Mouse (Mus musculus): ENCODE measurements at regions not wholly inside any gene's neighbourhood (a gene's known extent, or its start where the extent isn't known, plus 50 kb on each side); places are given as distances from the start of the nearest gene placed in this dataset.
"Not testable (repeated sequence)": the region's sequence is repeated elsewhere in the genome, so short reads cannot be mapped to it uniquely, and the experiment has no call there.

- Histone ChIP-seq H3K27me3 (replicated peaks; ENCODE audit: low read depth, poor library complexity, severe bottlenecking) (no peaks in the 10 kb centered on the region), H3K9me3 (no peaks in the 10 kb centered on the region), H3K4me1 (no peaks in the 10 kb centered on the region), H3K27ac (replicated peaks) (no peak overlapping the region), H3K36me3 (replicated peaks) (no peaks in the 10 kb centered on the region), H3K4me3 (no peak overlapping the region)
- DNase-seq (ENCODE audit: low spot score): no peak
- 89% methylated on average over 1 of the region's 1 CpGs for WGBS
Measured at GRCm38 (mm10) chr6:67790742-67791141, 255.1 kb upstream of the Tacstd2 start.

GRCm38 (mm10) chr6:67787091-67787765, 251.6 kb upstream of the Tacstd2 start:
- no peak for DNase-seq (ENCODE audit: low spot score)
- Histone ChIP-seq H3K36me3 (replicated peaks) (no peaks in the 10 kb centered on the region), H3K4me1 (no peaks in the 10 kb centered on the region), H3K27me3 (replicated peaks; ENCODE audit: low read depth, poor library complexity, severe bottlenecking) (no peaks in the 10 kb centered on the region), H3K4me3 (no peak overlapping the region), H3K27ac (replicated peaks) (no peak overlapping the region), H3K9me3 (no peaks in the 10 kb centered on the region)
- 69% methylated on average over 7 of the region's 7 CpGs for WGBS

GRCm38 (mm10) chr6:67778883-67779282, 243.3 kb upstream of the Tacstd2 start:
- no peaks in the 10 kb centered on the region for H3K9me3 ChIP-seq
- no peak overlapping the region for H3K4me3 ChIP-seq
- H3K36me3 ChIP-seq (replicated peaks): no peaks in the 10 kb centered on the region
- no peak overlapping the region for H3K27ac ChIP-seq (replicated peaks)
- H3K27me3 ChIP-seq (replicated peaks; ENCODE audit: low read depth, poor library complexity, severe bottlenecking): no peaks in the 10 kb centered on the region
- no peak for DNase-seq (ENCODE audit: low spot score)
- H3K4me1 ChIP-seq: no peaks in the 10 kb centered on the region
- WGBS: 89% methylated on average over 4 of the region's 4 CpGs

DNA sequence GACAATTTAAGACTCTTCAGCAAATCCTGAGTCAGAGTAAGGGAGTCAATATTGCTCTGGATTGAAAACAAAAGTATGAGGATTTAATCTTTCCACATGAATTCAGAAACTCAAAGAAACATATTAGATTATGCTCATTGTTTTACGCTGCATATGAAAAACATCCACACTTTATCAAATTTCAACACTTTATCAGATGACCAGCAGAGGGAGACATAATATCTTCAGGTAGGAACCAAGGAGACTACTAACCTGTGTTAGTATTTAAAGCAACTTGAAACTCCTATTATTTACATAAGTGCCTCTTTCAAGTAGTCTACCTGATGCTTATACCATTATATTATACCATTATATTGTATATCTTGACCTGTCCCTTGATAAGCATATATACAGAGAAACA, 218.5 kb upstream of the Tacstd2 start:
- not testable (repeated sequence) for DNase-seq (ENCODE audit: low spot score); H3K27ac ChIP-seq (replicated peaks); H3K4me3 ChIP-seq; H3K9me3 ChIP-seq; H3K4me1 ChIP-seq; H3K36me3 ChIP-seq (replicated peaks); H3K27me3 ChIP-seq (replicated peaks; ENCODE audit: low read depth, poor library complexity, severe bottlenecking)
- WGBS: 83% methylated on average over 1 of the region's 1 CpGs

GRCm38 (mm10) chr6:67725611-67726010, 190.0 kb upstream of the Tacstd2 start:
- Histone ChIP-seq H3K9me3 (no peaks in the 10 kb centered on the region), H3K36me3 (replicated peaks) (no peaks in the 10 kb centered on the region), H3K27me3 (replicated peaks; ENCODE audit: low read depth, poor library complexity, severe bottlenecking) (no peaks in the 10 kb centered on the region), H3K4me1 (no peaks in the 10 kb centered on the region), H3K27ac (replicated peaks) (no peak overlapping the region), H3K4me3 (no peak overlapping the region)
- DNase-seq (ENCODE audit: low spot score): peak; percentile 12
- 40% methylated on average over 1 of the region's 1 CpGs for WGBS

DNA sequence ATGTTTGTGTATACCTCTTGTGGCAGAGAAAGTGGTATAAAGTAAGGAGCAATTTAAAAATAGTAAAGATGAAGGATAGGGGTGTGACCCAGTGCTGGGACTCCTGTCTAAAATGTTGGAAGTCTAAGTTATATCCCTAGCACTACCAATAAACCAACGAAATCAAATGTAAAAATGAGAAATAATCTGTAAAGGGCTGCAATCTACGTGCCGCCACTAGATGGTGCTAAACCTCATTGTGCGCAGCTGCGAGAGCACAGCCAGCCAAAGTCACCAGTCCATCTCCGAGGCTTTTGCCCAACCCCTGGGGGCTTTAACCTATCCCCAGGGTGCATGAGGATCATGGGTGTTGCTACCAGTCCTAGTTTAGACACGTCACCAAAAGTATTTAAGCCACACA, 163.4 kb upstream of the Tacstd2 start:
- not testable (repeated sequence) for H3K36me3 ChIP-seq (replicated peaks); H3K4me3 ChIP-seq; H3K27ac ChIP-seq (replicated peaks); DNase-seq (ENCODE audit: low spot score); H3K9me3 ChIP-seq; H3K4me1 ChIP-seq; H3K27me3 ChIP-seq (replicated peaks; ENCODE audit: low read depth, poor library complexity, severe bottlenecking)
- 16% methylated on average over 6 of the region's 7 CpGs for WGBS

GRCm38 (mm10) chr6:67690997-67691396, 155.4 kb upstream of the Tacstd2 start:
- WGBS: 64% methylated on average over 3 of the region's 3 CpGs
- H3K27me3 ChIP-seq (replicated peaks; ENCODE audit: low read depth, poor library complexity, severe bottlenecking); H3K4me1 ChIP-seq; H3K27ac ChIP-seq (replicated peaks); DNase-seq (ENCODE audit: low spot score); H3K4me3 ChIP-seq; H3K36me3 ChIP-seq (replicated peaks); H3K9me3 ChIP-seq: not testable (repeated sequence)

DNA sequence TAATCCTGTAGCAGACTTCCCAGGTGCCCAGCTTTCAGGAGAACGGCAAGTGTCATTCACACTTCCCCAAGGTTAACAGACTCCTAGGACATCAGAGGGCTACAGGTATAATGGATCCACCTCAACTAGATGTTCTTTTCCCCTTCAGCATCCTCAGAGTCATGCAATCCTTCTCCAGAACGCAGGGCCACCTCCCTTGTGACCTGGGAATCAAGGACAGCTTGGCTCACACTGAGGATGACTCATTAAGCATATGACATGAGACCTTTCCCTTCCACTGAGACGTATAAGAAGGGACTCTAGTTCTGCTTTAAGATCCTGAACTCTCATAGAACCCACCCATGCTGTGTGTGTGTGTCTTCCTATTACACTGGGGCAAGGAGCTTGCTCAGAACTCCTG, 147.5 kb upstream of the Tacstd2 start:
- not testable (repeated sequence) for H3K4me3 ChIP-seq; H3K36me3 ChIP-seq (replicated peaks); H3K27ac ChIP-seq (replicated peaks); H3K27me3 ChIP-seq (replicated peaks; ENCODE audit: low read depth, poor library complexity, severe bottlenecking); H3K4me1 ChIP-seq; DNase-seq (ENCODE audit: low spot score); H3K9me3 ChIP-seq
- WGBS: 75% methylated on average over 3 of the region's 3 CpGs

DNA sequence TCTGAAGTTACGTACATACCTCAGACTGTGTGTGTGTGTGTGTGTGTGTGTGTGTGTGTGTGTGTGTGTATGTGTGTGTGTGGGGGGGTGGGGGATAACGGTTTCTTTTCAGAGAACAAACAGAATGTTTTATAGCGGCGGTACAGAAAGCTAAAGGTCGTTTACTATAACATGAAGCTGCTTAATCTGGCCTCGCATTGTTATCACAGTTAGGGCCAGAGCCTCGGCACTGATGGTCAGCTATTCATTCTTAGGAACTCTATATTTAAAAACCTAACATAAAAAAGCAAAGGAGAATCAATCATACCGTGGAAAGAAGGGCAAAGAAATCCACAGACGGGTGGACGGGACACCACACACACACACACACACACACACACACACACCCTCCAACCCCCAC, 146.0 kb upstream of the Tacstd2 start:
- not testable (repeated sequence) for DNase-seq (ENCODE audit: low spot score); H3K27ac ChIP-seq (replicated peaks); H3K36me3 ChIP-seq (replicated peaks); H3K27me3 ChIP-seq (replicated peaks; ENCODE audit: low read depth, poor library complexity, severe bottlenecking); H3K9me3 ChIP-seq; H3K4me1 ChIP-seq; H3K4me3 ChIP-seq
- WGBS: 70% methylated on average over 10 of the region's 10 CpGs

- 31% methylated on average over 1 of the region's 1 CpGs for WGBS
- H3K9me3 ChIP-seq; H3K36me3 ChIP-seq (replicated peaks); H3K27ac ChIP-seq (replicated peaks); DNase-seq (ENCODE audit: low spot score); H3K4me3 ChIP-seq; H3K4me1 ChIP-seq; H3K27me3 ChIP-seq (replicated peaks; ENCODE audit: low read depth, poor library complexity, severe bottlenecking): not testable (repeated sequence)
Measured at GRCm38 (mm10) chr6:67679106-67679505, 143.5 kb upstream of the Tacstd2 start.

GRCm38 (mm10) chr6:67674717-67675116, 139.1 kb upstream of the Tacstd2 start:
- H3K36me3 ChIP-seq (replicated peaks); H3K4me3 ChIP-seq; H3K4me1 ChIP-seq; DNase-seq (ENCODE audit: low spot score); H3K27me3 ChIP-seq (replicated peaks; ENCODE audit: low read depth, poor library complexity, severe bottlenecking); H3K9me3 ChIP-seq; H3K27ac ChIP-seq (replicated peaks): not testable (repeated sequence)
- WGBS: 92% methylated on average over 4 of the region's 4 CpGs

- H3K27ac ChIP-seq (replicated peaks); H3K4me3 ChIP-seq; H3K36me3 ChIP-seq (replicated peaks); H3K9me3 ChIP-seq; H3K4me1 ChIP-seq; H3K27me3 ChIP-seq (replicated peaks; ENCODE audit: low read depth, poor library complexity, severe bottlenecking); DNase-seq (ENCODE audit: low spot score): not testable (repeated sequence)
- WGBS: 67% methylated on average over 2 of the region's 2 CpGs
Measured at GRCm38 (mm10) chr6:67673316-67673715, 137.7 kb upstream of the Tacstd2 start.

DNA sequence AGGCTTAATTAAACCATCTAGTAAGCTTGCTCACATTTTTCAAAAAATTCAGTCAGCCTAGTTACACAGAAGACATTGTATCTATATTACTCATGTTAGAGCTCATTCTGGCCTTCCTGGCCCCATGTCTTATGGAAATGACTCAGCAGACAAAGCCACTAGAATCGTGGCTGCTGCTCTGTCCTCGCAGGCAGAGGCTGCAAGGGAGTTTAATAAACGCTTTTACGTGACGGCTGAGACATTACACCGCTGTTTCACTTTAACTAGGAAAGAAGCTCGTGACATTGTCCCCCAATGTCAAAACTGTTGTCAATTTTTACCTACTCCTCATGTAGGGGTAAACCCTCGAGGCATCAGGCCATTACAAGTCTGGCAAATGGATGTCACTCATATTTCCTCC, 132.5 kb upstream of the Tacstd2 start:
- not testable (repeated sequence) for H3K27me3 ChIP-seq (replicated peaks; ENCODE audit: low read depth, poor library complexity, severe bottlenecking)

GRCm38 (mm10) chr6:67631617-67632016, 96.0 kb upstream of the Tacstd2 start:
- no peak for DNase-seq (ENCODE audit: low spot score)

More for the DNA sequence above, 132.5 kb upstream of the Tacstd2 start:
- H3K27ac ChIP-seq (replicated peaks); H3K36me3 ChIP-seq (replicated peaks); H3K4me3 ChIP-seq; DNase-seq (ENCODE audit: low spot score); H3K4me1 ChIP-seq: not testable (repeated sequence)
- H3K9me3 ChIP-seq: peaks cover 10% of the 10 kb centered on the region; the same call in 1 of the 2 replicates
- WGBS: 90% methylated on average over 8 of the region's 8 CpGs

More at GRCm38 (mm10) chr6:67631617-67632016, 96.0 kb upstream of the Tacstd2 start:
- no peaks in the 10 kb centered on the region for H3K36me3 ChIP-seq (replicated peaks)
- no peak overlapping the region for H3K4me3 ChIP-seq
- H3K4me1 ChIP-seq: no peaks in the 10 kb centered on the region
- no peaks in the 10 kb centered on the region for H3K27me3 ChIP-seq (replicated peaks; ENCODE audit: low read depth, poor library complexity, severe bottlenecking)
- H3K27ac ChIP-seq (replicated peaks): no peak overlapping the region
- no peaks in the 10 kb centered on the region for H3K9me3 ChIP-seq

Data from embryonic facial prominence, embryonic 10.5 days (tissue).